Mouse (Mus musculus): Measurements from ENCODE around the gene Gm5737.
A peak's percentile ranks its signal among the peaks of the same experiment; 100 is the strongest.

Gm5737 gene

GRCm38 (mm10) chr7:120843037-120843621 is 31.0 kb downstream of the Gm5737 start:
- DNase-seq (ENCODE audit: low read depth): peak; percentile 80

GRCm38 (mm10) chr7:120843852-120844435 is 31.8 kb downstream of the Gm5737 start:
- DNase-seq (ENCODE audit: low read depth): no peak

GRCm38 (mm10) chr7:120844689-120845088 is 32.5 kb downstream of the Gm5737 start:
- DNase-seq (ENCODE audit: low read depth): no peak

- DNase-seq (ENCODE audit: low read depth): no peak
Measured at GRCm38 (mm10) chr7:120848831-120849512, 36.8 kb downstream of the Gm5737 start.

GRCm38 (mm10) chr7:120850165-120850564 is 38.0 kb downstream of the Gm5737 start:
- DNase-seq (ENCODE audit: low read depth): peak; percentile 47

GRCm38 (mm10) chr7:120859854-120860253 is 47.7 kb downstream of the Gm5737 start:
- no peak for DNase-seq (ENCODE audit: low read depth)

GRCm38 (mm10) chr7:120860799-120861487 is 48.8 kb downstream of the Gm5737 start:
- peak; percentile 83 for DNase-seq (ENCODE audit: low read depth)

- DNase-seq (ENCODE audit: low read depth): no peak
Measured at GRCm38 (mm10) chr7:120861488-120862047, 49.4 kb downstream of the Gm5737 start.

GRCm38 (mm10) chr7:120862196-120862595 is 50.0 kb downstream of the Gm5737 start:
- no peak for DNase-seq (ENCODE audit: low read depth)

- DNase-seq (ENCODE audit: low read depth): no peak
Measured at GRCm38 (mm10) chr7:120862626-120863025, 50.5 kb downstream of the Gm5737 start.

- no peak for DNase-seq (ENCODE audit: low read depth)
Measured at GRCm38 (mm10) chr7:120863476-120863875, 51.3 kb downstream of the Gm5737 start.

GRCm38 (mm10) chr7:120865100-120865499 is 52.9 kb downstream of the Gm5737 start:
- DNase-seq (ENCODE audit: low read depth): peak; percentile 91

GRCm38 (mm10) chr7:120865832-120866231 is 53.7 kb downstream of the Gm5737 start:
- peak; percentile 71 for DNase-seq (ENCODE audit: low read depth)

- no peak for DNase-seq (ENCODE audit: low read depth)
Measured at GRCm38 (mm10) chr7:120866684-120867083, 54.5 kb downstream of the Gm5737 start.

GRCm38 (mm10) chr7:120867720-120868119 is 55.6 kb downstream of the Gm5737 start:
- no peak for DNase-seq (ENCODE audit: low read depth)

GRCm38 (mm10) chr7:120869883-120870282 is 57.7 kb downstream of the Gm5737 start:
- no peak for DNase-seq (ENCODE audit: low read depth)

- no peak for DNase-seq (ENCODE audit: low read depth)
Measured at GRCm38 (mm10) chr7:120870431-120871008, 58.4 kb downstream of the Gm5737 start.

- DNase-seq (ENCODE audit: low read depth): no peak
Measured at GRCm38 (mm10) chr7:120873083-120873482, 60.9 kb downstream of the Gm5737 start.

GRCm38 (mm10) chr7:120874021-120874420 is 61.9 kb downstream of the Gm5737 start:
- DNase-seq (ENCODE audit: low read depth): no peak

GRCm38 (mm10) chr7:120874764-120875539 is 62.8 kb downstream of the Gm5737 start:
- peak; percentile 90 for DNase-seq (ENCODE audit: low read depth)
